Mouse (Mus musculus) embryonic facial prominence, embryonic 10.5 days (tissue): ENCODE data around the gene Pik3cg. TPM values are rescaled to one million over a fixed set of nuclear protein-coding genes. Genes with fewer than 3 reads are reported as not detected.
A peak's percentile ranks its signal among the peaks of the same experiment; 100 is the strongest.

Source experiments
- DNase-seq: peaks from one replicate; pipeline ENCODE4 v3.0.0-alpha.2; 2017; ENCODE audit warnings: low spot score
- H3K27ac ChIP-seq: fragments of 300-500 bp; sonication (generic); replicated peaks from 2 replicates; pipeline ENCODE4 v1.5.1; 2016; ENCODE audit warnings: mild to moderate bottlenecking
- H3K27me3 ChIP-seq: fragments of 300-500 bp; sonication (generic); replicated peaks from 2 replicates; pipeline ENCODE4 v1.6.1; 2016; ENCODE audit warnings: low read depth, mild to moderate bottlenecking; ENCODE audit not compliant: poor library complexity, severe bottlenecking
- H3K36me3 ChIP-seq: fragments of 300-500 bp; sonication (generic); replicated peaks from 2 replicates; pipeline ENCODE4 v1.6.1; 2016; ENCODE audit warnings: mild to moderate bottlenecking, moderate library complexity
- H3K4me1 ChIP-seq: fragments of 300-500 bp; sonication (generic); 2 replicates; pipeline ENCODE4 v1.6.1; 2016
- H3K4me3 ChIP-seq: fragments of 300-500 bp; sonication (generic); 2 replicates; pipeline ENCODE4 v1.5.1; 2016; ENCODE audit warnings: mild to moderate bottlenecking, moderate library complexity
- H3K9me3 ChIP-seq: fragments of 300-500 bp; sonication (generic); 2 replicates; pipeline ENCODE4 v1.6.1; 2016; ENCODE audit warnings: mild to moderate bottlenecking
- WGBS: fragments of 180-500 bp; shearing (Covaris S2); methylation state at CpG from one replicate; pipeline ENCODE4 v1.1.7; 2016; 5-methylcytosine and 5-hydroxymethylcytosine counted together
- polyA plus RNA-seq: library from polyadenylated mRNA; unstranded; fragments of >200 nt; fragmentation: Nextera tagmentation; extraction: Ambion mirVana; gene quantifications from 2 replicates; pipeline ENCODE4 v1.2.1, GENCODE M21; 2016

Gene Pik3cg
- polyA plus RNA-seq, 1 experiment from 2014 or later, result 1.0 TPM

- Histone ChIP-seq H3K9me3 (no peaks in the 10 kb centered on the region), H3K4me3 (0 out of 2 replicates have a peak overlapping the region, but pooled peaks have one; percentile 6), H3K4me1 (peaks cover 19% of the 10 kb centered on the region), H3K27me3 (no peaks in the 10 kb centered on the region), H3K27ac (no peak overlapping the region; the same call in 1 of the 2 replicates), H3K36me3 (no peaks in the 10 kb centered on the region)
- 29% methylated on average over 14 of the region's 14 CpGs for WGBS
- no peak for DNase-seq
Measured at GRCm38 (mm10) chr12:32127599-32128507, 80.6 kb downstream of the Pik3cg start.

DNA sequence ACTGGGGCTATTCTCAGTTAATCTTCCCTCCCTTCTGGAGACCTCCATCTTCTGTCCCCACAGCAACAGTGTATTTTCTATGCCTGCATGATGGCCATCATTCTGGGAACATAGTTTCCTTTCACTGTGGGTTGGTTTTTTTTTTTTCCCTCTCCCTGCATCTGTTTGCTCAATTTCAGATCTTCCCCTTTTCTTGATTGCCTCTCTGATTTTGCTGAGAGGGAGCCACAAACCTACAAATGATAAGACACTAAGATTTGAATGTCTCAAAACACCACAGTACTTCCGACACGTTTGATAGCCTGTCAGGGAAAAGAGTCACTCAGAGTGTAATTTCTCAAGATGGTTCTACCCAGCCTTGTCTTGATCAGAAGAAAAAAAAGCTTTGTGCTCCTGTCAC lies 81.3 kb downstream of the Pik3cg start:
- no peaks in the 10 kb centered on the region for H3K27me3 ChIP-seq
- peaks cover 12% of the 10 kb centered on the region for H3K4me1 ChIP-seq
- no peak for DNase-seq
- H3K27ac ChIP-seq, result no peak overlapping the region
- H3K9me3 ChIP-seq, result no peaks in the 10 kb centered on the region
- no peak overlapping the region for H3K4me3 ChIP-seq
- no peaks in the 10 kb centered on the region for H3K36me3 ChIP-seq
- WGBS, result 66% methylated on average over 2 of the region's 2 CpGs

- H3K9me3 ChIP-seq, result no peaks in the 10 kb centered on the region
- H3K4me3 ChIP-seq, result no peak overlapping the region
- no peaks in the 10 kb centered on the region for H3K27me3 ChIP-seq
- no peak for DNase-seq
- no peak overlapping the region for H3K27ac ChIP-seq
- no peaks in the 10 kb centered on the region for H3K36me3 ChIP-seq
- WGBS, result 88% methylated on average over 2 of the region's 2 CpGs
- peaks cover 8% of the 10 kb centered on the region for H3K4me1 ChIP-seq
Measured at GRCm38 (mm10) chr12:32124456-32124855, 84.0 kb downstream of the Pik3cg start.

- Histone ChIP-seq H3K27me3 (no peaks in the 10 kb centered on the region), H3K4me1 (peaks cover 8% of the 10 kb centered on the region), H3K36me3 (no peaks in the 10 kb centered on the region), H3K4me3 (no peak overlapping the region), H3K27ac (no peak overlapping the region), H3K9me3 (no peaks in the 10 kb centered on the region)
- no peak for DNase-seq
- 86% methylated on average over 8 of the region's 8 CpGs for WGBS
Measured at GRCm38 (mm10) chr12:32124030-32124429, 84.4 kb downstream of the Pik3cg start.

DNA sequence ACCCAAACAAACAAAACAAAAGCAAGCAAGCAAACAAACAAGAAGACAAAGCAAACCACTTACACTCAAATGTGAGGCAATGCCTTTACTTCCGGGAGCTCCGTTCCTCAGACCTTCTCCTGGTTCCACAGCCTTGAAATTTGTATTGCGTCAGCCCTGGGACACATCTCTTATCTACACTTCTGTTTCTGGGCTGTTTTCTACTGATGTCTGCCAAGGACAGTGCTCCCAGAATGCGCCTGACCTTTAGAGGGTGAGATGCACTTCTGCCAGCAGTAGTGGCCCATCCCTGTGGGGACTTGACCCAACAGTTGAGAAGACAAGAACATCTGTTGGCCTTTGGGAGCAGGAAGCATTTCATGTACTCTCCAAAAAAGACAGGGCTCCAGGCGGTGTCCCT lies 84.9 kb downstream of the Pik3cg start:
- H3K4me1 ChIP-seq, result peaks cover 8% of the 10 kb centered on the region
- no peaks in the 10 kb centered on the region for H3K9me3 ChIP-seq
- H3K27ac ChIP-seq, result no peak overlapping the region
- DNase-seq, result no peak
- no peaks in the 10 kb centered on the region for H3K27me3 ChIP-seq
- no peak overlapping the region for H3K4me3 ChIP-seq
- no peaks in the 10 kb centered on the region for H3K36me3 ChIP-seq
- WGBS, result 83% methylated on average over 5 of the region's 5 CpGs

Other genes starting within 250 kb of the Pik3cg start
- 34.3 and 37.9 TPM in 2 replicates for gene Prkar2b, start 147.4 kb downstream of the Pik3cg start, polyA plus RNA-seq
- gene Ccdc71l, start 170.0 kb upstream of the Pik3cg start, polyA plus RNA-seq, result 2.9 and 3.0 TPM in 2 replicates